Mouse (Mus musculus): Measurements from ENCODE around the gene Myh1. TPM values are rescaled to one million over a fixed set of nuclear protein-coding genes. Genes with fewer than 3 reads are reported as not detected.

Myh1 gene
- total and polyA plus RNA-seq, 2 experiments from 2014 or later: 0.12 to 0.24 TPM

- Histone ChIP-seq H3K4me3 (ENCODE audit: low read depth, low read length) (no peak overlapping the region), H3K9ac (no peak overlapping the region), H3K27me3 (ENCODE audit: insufficient read depth, low read length) (no peaks in the 10 kb centered on the region), H3K9me3 (ENCODE audit: low read length) (no peaks in the 10 kb centered on the region), H3K4me1 (ENCODE audit: insufficient read depth) (no peaks in the 10 kb centered on the region), H3K36me3 (ENCODE audit: insufficient read depth) (no peaks in the 10 kb centered on the region), H3K4me2 (ENCODE audit: low read depth) (no peak overlapping the region), H3K27ac (ENCODE audit: low read depth, low read length) (no peak overlapping the region)
- 91% methylated on average over 3 of the region's 3 CpGs for WGBS
- ATAC-seq (no peak), DNase-seq (no peak)
- no peak for TF ChIP-seq CTCF (IDR thresholded peaks at IDR 0.05; ENCODE audit: low read depth)
These were observed 39.7 kb upstream of the Myh1 start for GRCm38 (mm10) chr11:67160131-67160530.

- no peaks in the 10 kb centered on the region for H3K27me3 ChIP-seq (ENCODE audit: insufficient read depth, low read length)
- ATAC-seq (no peak), DNase-seq (no peak)
- no peaks in the 10 kb centered on the region for H3K9me3 ChIP-seq (ENCODE audit: low read length)
- H3K4me3 ChIP-seq (ENCODE audit: low read depth, low read length): no peak overlapping the region
- no peak overlapping the region for H3K27ac ChIP-seq (ENCODE audit: low read depth, low read length)
- WGBS: 80% methylated on average over 4 of the region's 4 CpGs
- H3K36me3 ChIP-seq (ENCODE audit: insufficient read depth): no peaks in the 10 kb centered on the region
- H3K4me2 ChIP-seq (ENCODE audit: low read depth): no peak overlapping the region
- H3K9ac ChIP-seq: no peak overlapping the region
- no peaks in the 10 kb centered on the region for H3K4me1 ChIP-seq (ENCODE audit: insufficient read depth)
- no peak for TF ChIP-seq CTCF (IDR thresholded peaks at IDR 0.05; ENCODE audit: low read depth)
These were observed 36.2 kb upstream of the Myh1 start for GRCm38 (mm10) chr11:67163701-67164100.

- H3K27me3 ChIP-seq (ENCODE audit: insufficient read depth, low read length): no peaks in the 10 kb centered on the region
- H3K27ac ChIP-seq (ENCODE audit: low read depth, low read length): no peak overlapping the region
- DNase-seq: no peak
- no peak overlapping the region for H3K9ac ChIP-seq
- H3K36me3 ChIP-seq (ENCODE audit: insufficient read depth): no peaks in the 10 kb centered on the region
- H3K9me3 ChIP-seq (ENCODE audit: low read length): no peaks in the 10 kb centered on the region
- TF ChIP-seq CTCF (IDR thresholded peaks at IDR 0.05; ENCODE audit: low read depth): no peak
- H3K4me2 ChIP-seq (ENCODE audit: low read depth): no peak overlapping the region
- WGBS: 69% methylated on average over 5 of the region's 5 CpGs
- no peaks in the 10 kb centered on the region for H3K4me1 ChIP-seq (ENCODE audit: insufficient read depth)
- ATAC-seq: no peak
- H3K4me3 ChIP-seq (ENCODE audit: low read depth, low read length): no peak overlapping the region
These were observed 35.0 kb upstream of the Myh1 start for GRCm38 (mm10) chr11:67164851-67165250.

GRCm38 (mm10) chr11:67169301-67169700, 30.6 kb upstream of the Myh1 start:
- ATAC-seq (no peak), DNase-seq (no peak)
- no peak for TF ChIP-seq CTCF (IDR thresholded peaks at IDR 0.05; ENCODE audit: low read depth)
- no peaks in the 10 kb centered on the region for H3K27me3 ChIP-seq (ENCODE audit: insufficient read depth, low read length)
- no peak overlapping the region for H3K4me3 ChIP-seq (ENCODE audit: low read depth, low read length)
- H3K36me3 ChIP-seq (ENCODE audit: insufficient read depth): no peaks in the 10 kb centered on the region
- no peak overlapping the region for H3K27ac ChIP-seq (ENCODE audit: low read depth, low read length)
- no peaks in the 10 kb centered on the region for H3K4me1 ChIP-seq (ENCODE audit: insufficient read depth)
- WGBS: 55% methylated on average over 5 of the region's 5 CpGs
- H3K4me2 ChIP-seq (ENCODE audit: low read depth): no peak overlapping the region
- H3K9me3 ChIP-seq (ENCODE audit: low read length): no peaks in the 10 kb centered on the region
- no peak overlapping the region for H3K9ac ChIP-seq

GRCm38 (mm10) chr11:67170727-67171126, 29.1 kb upstream of the Myh1 start, which contains the start of gene Myh2:
Gene Myh2, plus strand, starts transcription at chr11:67171027.
- Histone ChIP-seq H3K9me3 (ENCODE audit: low read length) (no peaks in the 10 kb centered on the region), H3K4me2 (ENCODE audit: low read depth) (no peak within 1 kb of the TSS), H3K4me1 (ENCODE audit: insufficient read depth) (no peaks in the 10 kb centered on the region), H3K4me3 (ENCODE audit: low read depth, low read length) (no peak within 1 kb of the TSS), H3K9ac (no peak within 1 kb of the TSS), H3K27me3 (ENCODE audit: insufficient read depth, low read length) (no peaks in the 10 kb centered on the region), H3K27ac (ENCODE audit: low read depth, low read length) (no peak within 1 kb of the TSS), H3K36me3 (ENCODE audit: insufficient read depth) (no peaks in the 10 kb centered on the region)
- TF ChIP-seq CTCF (IDR thresholded peaks at IDR 0.05; ENCODE audit: low read depth): no peak
- DNase-seq (no peak), ATAC-seq (no peak)
- WGBS: 59% methylated on average over 14 of the region's 14 CpGs

GRCm38 (mm10) chr11:67172439-67172838, 27.4 kb upstream of the Myh1 start:
- no peak for TF ChIP-seq CTCF (IDR thresholded peaks at IDR 0.05; ENCODE audit: low read depth)
- WGBS: 92% methylated on average over 2 of the region's 2 CpGs

GRCm38 (mm10) chr11:67176376-67176775, 23.5 kb upstream of the Myh1 start:
- H3K27ac ChIP-seq (ENCODE audit: low read depth, low read length): no peak overlapping the region
- H3K4me2 ChIP-seq (ENCODE audit: low read depth): no peak overlapping the region
- no peak for TF ChIP-seq CTCF (IDR thresholded peaks at IDR 0.05; ENCODE audit: low read depth)
- no peak overlapping the region for H3K9ac ChIP-seq
- H3K4me1 ChIP-seq (ENCODE audit: insufficient read depth): no peaks in the 10 kb centered on the region
- no peaks in the 10 kb centered on the region for H3K27me3 ChIP-seq (ENCODE audit: insufficient read depth, low read length)
- no peak overlapping the region for H3K4me3 ChIP-seq (ENCODE audit: low read depth, low read length)
- DNase-seq (no peak), ATAC-seq (no peak)
- WGBS: 44% methylated on average over 5 of the region's 5 CpGs
- H3K36me3 ChIP-seq (ENCODE audit: insufficient read depth): no peaks in the 10 kb centered on the region
- no peaks in the 10 kb centered on the region for H3K9me3 ChIP-seq (ENCODE audit: low read length)

More at GRCm38 (mm10) chr11:67172439-67172838, 27.4 kb upstream of the Myh1 start:
- Histone ChIP-seq H3K36me3 (ENCODE audit: insufficient read depth) (no peaks in the 10 kb centered on the region), H3K4me3 (ENCODE audit: low read depth, low read length) (no peak overlapping the region), H3K4me1 (ENCODE audit: insufficient read depth) (no peaks in the 10 kb centered on the region), H3K27ac (ENCODE audit: low read depth, low read length) (no peak overlapping the region), H3K27me3 (ENCODE audit: insufficient read depth, low read length) (no peaks in the 10 kb centered on the region), H3K9me3 (ENCODE audit: low read length) (no peaks in the 10 kb centered on the region), H3K4me2 (ENCODE audit: low read depth) (no peak overlapping the region), H3K9ac (no peak overlapping the region)
- no peak for DNase-seq
- ATAC-seq: no peak

GRCm38 (mm10) chr11:67190316-67190715, 9.5 kb upstream of the Myh1 start:
- TF ChIP-seq CTCF (IDR thresholded peaks at IDR 0.05; ENCODE audit: low read depth): no peak
- Histone ChIP-seq H3K27ac (ENCODE audit: low read depth, low read length) (no peak overlapping the region), H3K36me3 (ENCODE audit: insufficient read depth) (no peaks in the 10 kb centered on the region), H3K9ac (no peak overlapping the region), H3K4me3 (ENCODE audit: low read depth, low read length) (no peak overlapping the region), H3K27me3 (ENCODE audit: insufficient read depth, low read length) (no peaks in the 10 kb centered on the region), H3K9me3 (ENCODE audit: low read length) (no peaks in the 10 kb centered on the region), H3K4me1 (ENCODE audit: insufficient read depth) (no peaks in the 10 kb centered on the region), H3K4me2 (ENCODE audit: low read depth) (no peak overlapping the region)
- DNase-seq (no peak), ATAC-seq (no peak)
- WGBS: 86% methylated on average over 10 of the region's 10 CpGs

All from forebrain, postnatal 0 days (tissue).